Mouse (Mus musculus) adrenal gland, adult 18-20 months (tissue): ENCODE results near the gene Herc6. TPM values are rescaled to one million over a fixed set of nuclear protein-coding genes. Genes with fewer than 3 reads are reported as not detected.

Experiments
- DNase-seq, 2 experiments: peaks; one replicate each; pipeline ENCODE4 v3.0.0; 2021 to 2022; ENCODE audit warnings: low spot score in 2 of 2
- total RNA-seq, 2 experiments: library from RNA; stranded (reverse); gene quantifications; 1 replicate in 1 of 2; 2 replicates in 1 of 2; pipeline ENCODE4 v1.2.3; 2021

The Herc6 gene
- total RNA-seq, 2 experiments from 2014 or later: 18.8 to 24.1 TPM

DNA sequence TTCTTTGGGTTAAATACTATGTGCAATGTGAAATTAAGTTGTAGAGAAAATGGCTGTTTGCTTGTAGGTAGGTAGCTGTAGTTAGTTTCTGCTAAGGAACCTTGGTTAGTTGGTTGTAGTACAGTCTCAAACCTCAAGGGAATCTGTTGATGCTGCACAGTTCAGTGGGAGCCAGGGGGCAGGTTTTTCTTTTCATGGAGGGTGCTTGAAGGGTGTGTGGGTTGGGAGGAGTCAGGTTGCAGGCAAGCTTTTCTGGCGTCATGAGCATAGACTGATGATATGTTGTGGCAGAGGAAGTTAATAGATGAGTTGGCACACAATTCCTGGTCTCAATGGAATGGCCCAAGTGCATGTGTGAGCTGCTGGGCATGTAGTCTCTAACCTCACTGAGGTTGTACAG lies 130.9 kb downstream of the Herc6 start:
- no peak for DNase-seq

Other genes starting within 250 kb of the Herc6 start
- gene Vmn1r17, start 217.3 kb upstream of the Herc6 start, total RNA-seq: not detected
- gene Vmn1r18, start 185.2 kb upstream of the Herc6 start, total RNA-seq: under 1 TPM in 1 of 2 experiments, not detected in 1; 0.03 TPM
- gene Vmn1r19, start 177.2 kb upstream of the Herc6 start, total RNA-seq: not detected
- not detected for gene Vmn1r20, start 152.1 kb upstream of the Herc6 start, total RNA-seq
- 10 to 100 TPM; 17.6 to 25.6 TPM for gene Ppm1k, start 45.5 kb upstream of the Herc6 start, total RNA-seq
- 10 to 100 TPM; 16.4 to 22.1 TPM for gene Pyurf, start 111.1 kb downstream of the Herc6 start, total RNA-seq
- 10 to 100 TPM; 15.2 to 16.9 TPM for gene Lancl2, start 121.5 kb downstream of the Herc6 start, total RNA-seq
- 10 to 100 TPM; 16.0 to 16.3 TPM for gene Vopp1, start 244.2 kb downstream of the Herc6 start, total RNA-seq